In the genomic region with DNA sequence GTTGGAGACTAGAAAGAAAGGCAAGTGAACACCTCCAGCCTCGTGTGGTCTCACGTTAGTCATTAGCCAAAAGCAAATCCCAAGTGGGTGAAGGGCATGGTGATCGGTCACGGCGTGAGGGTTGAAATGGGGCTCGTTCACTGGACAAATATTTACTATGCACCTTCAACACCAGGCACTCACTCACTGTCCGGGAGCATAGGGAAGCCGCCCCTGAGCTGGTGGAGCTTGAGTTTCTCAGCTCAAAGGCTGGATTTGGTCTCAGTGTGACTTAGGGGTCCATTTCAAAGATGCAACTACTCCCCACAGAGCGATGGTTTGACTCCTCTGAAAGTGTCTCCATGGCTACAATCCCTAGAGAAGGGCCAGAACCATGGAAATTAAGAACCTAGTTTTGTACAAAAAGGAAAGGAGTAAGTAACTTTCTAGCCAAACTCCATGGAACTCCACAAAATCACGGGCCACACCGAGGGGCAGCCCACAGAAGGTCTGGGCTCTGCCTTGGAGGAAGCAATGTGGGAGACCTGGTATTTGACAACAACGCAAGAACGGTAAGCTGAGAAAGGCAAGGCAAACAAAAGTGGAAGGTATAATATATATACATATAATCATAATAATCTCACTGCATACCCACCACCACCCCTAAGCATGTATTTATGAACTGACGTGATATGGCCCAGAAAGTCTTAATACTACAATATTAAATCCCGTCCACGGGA, we compare ENCODE assay signal across 8 mouse cellular contexts.
DNase-seq lines count a peak whose midpoint lies in the region; ATAC-seq lines count a peak whose summit lies in the region.

No protein-coding gene starts in this region.

- no peaks in the 10 kb centered on the region for H3K9me3 ChIP-seq in intestine, embryonic 14.5 days (ENCODE audit: control insufficient read depth, low read length)
- no peaks in the 10 kb centered on the region for H3K9me3 ChIP-seq in liver, embryonic 11.5 days (ENCODE audit: control insufficient read depth, low read length)
- H3K9me3 ChIP-seq in neural tube, embryonic 15.5 days (replicated peaks) = no peaks in the 10 kb centered on the region

- H3K4me2 ChIP-seq in intestine, embryonic 14.5 days (ENCODE audit: low read length) = peak overlapping the region; percentile 59
- H3K4me2 ChIP-seq in liver, embryonic 11.5 days = peak overlapping the region; percentile 63
- peak overlapping the region; percentile 61 for H3K4me2 ChIP-seq in neural tube, embryonic 15.5 days

- H3K36me3 ChIP-seq in intestine, embryonic 14.5 days (ENCODE audit: control insufficient read depth, insufficient read depth, low read length) = no peaks in the 10 kb centered on the region
- H3K36me3 ChIP-seq in liver, embryonic 11.5 days (ENCODE audit: control insufficient read depth, insufficient read depth, low read length) = no peaks in the 10 kb centered on the region
- no peaks in the 10 kb centered on the region for H3K36me3 ChIP-seq in neural tube, embryonic 15.5 days

- no peaks in the 10 kb centered on the region; the same call in 1 of the 2 replicates for H3K4me1 ChIP-seq in intestine, embryonic 14.5 days (replicated peaks; ENCODE audit: control insufficient read depth, insufficient read depth, low read length)
- H3K4me1 ChIP-seq in liver, embryonic 11.5 days (replicated peaks; ENCODE audit: control insufficient read depth, insufficient read depth, low read length) = no peaks in the 10 kb centered on the region
- peaks cover 22% of the 10 kb centered on the region for H3K4me1 ChIP-seq in neural tube, embryonic 15.5 days

- ATAC-seq in intestine, embryonic 14.5 days (replicated peaks; ENCODE audit: low FRiP score, low TSS enrichment, low read depth) = peak; percentile 77
- ATAC-seq in liver, embryonic 11.5 days (replicated peaks; ENCODE audit: low FRiP score) = 0 out of 2 replicates have a peak, but pooled peaks have one; percentile 29
- ATAC-seq in neural tube, embryonic 15.5 days (ENCODE audit: low FRiP score) = peak; percentile 45; the same call in 1 of the 2 replicates
- ATAC-seq in activated CD4-positive, CD25-positive, alpha-beta regulatory T cell, adult 4 months = no peak

- peak overlapping the region; percentile 32; the same call in 1 of the 2 replicates for H3K4me3 ChIP-seq in intestine, embryonic 14.5 days (ENCODE audit: low read depth, low read length)
- H3K4me3 ChIP-seq in liver, embryonic 11.5 days (ENCODE audit: low read depth, low read length) = no peak overlapping the region
- H3K4me3 ChIP-seq in neural tube, embryonic 15.5 days (replicated peaks) = peak overlapping the region; percentile 10; the same call in 1 of the 2 replicates

- peak; percentile 12 to 19 for DNase-seq in cerebellum, adult 18-20 months
- DNase-seq in cerebellum, postnatal 4 days (ENCODE audit: low spot score in 2 of 2) = no peak
- peak; percentile 31 for DNase-seq in embryo, embryonic 9.5 days (ENCODE audit: extremely low spot score)
- peak; percentile 67 for DNase-seq in intestine, embryonic 14.5 days (ENCODE audit: low spot score)
- no peak for DNase-seq in liver, embryonic 11.5 days (ENCODE audit: low spot score)
- no peak for DNase-seq in layer of hippocampus, adult 8-10 months (ENCODE audit: low spot score in 2 of 2)

- H3K27me3 ChIP-seq in intestine, embryonic 14.5 days (replicated peaks; ENCODE audit: control insufficient read depth, insufficient read depth, low read length) = no peaks in the 10 kb centered on the region
- H3K27me3 ChIP-seq in liver, embryonic 11.5 days (replicated peaks; ENCODE audit: control insufficient read depth, insufficient read depth, low read length) = peaks cover 8% of the 10 kb centered on the region
- H3K27me3 ChIP-seq in neural tube, embryonic 15.5 days (replicated peaks) = no peaks in the 10 kb centered on the region

- peak overlapping the region; percentile 29; the same call in 1 of the 2 replicates for H3K27ac ChIP-seq in intestine, embryonic 14.5 days (ENCODE audit: low read depth)
- no peak overlapping the region for H3K27ac ChIP-seq in liver, embryonic 11.5 days (ENCODE audit: low read depth, low read length)
- peak overlapping the region; percentile 82 for H3K27ac ChIP-seq in neural tube, embryonic 15.5 days (replicated peaks)

- peak overlapping the region; percentile 36; the same call in 1 of the 2 replicates for H3K9ac ChIP-seq in intestine, embryonic 14.5 days (ENCODE audit: low read length)
- H3K9ac ChIP-seq in liver, embryonic 11.5 days (ENCODE audit: low read depth, low read length) = no peak overlapping the region
- no peak overlapping the region for H3K9ac ChIP-seq in neural tube, embryonic 15.5 days (replicated peaks)

- 15% methylated on average over 16 of the region's 16 CpGs for WGBS in intestine, embryonic 14.5 days
- 24% methylated on average over 16 of the region's 16 CpGs for WGBS in liver, embryonic 11.5 days
- WGBS in neural tube, embryonic 15.5 days = 17% methylated on average over 16 of the region's 16 CpGs

Comparison
In these comparisons a context has a peak if more than half of its experiments do, and no peak if none do; other contexts are left out.
1. DNase-seq: peak in cerebellum, adult 18-20 months (2 of 2), embryo, embryonic 9.5 days (single experiment) and intestine, embryonic 14.5 days (single experiment); none in cerebellum, postnatal 4 days (0 of 2), liver, embryonic 11.5 days (single experiment) and layer of hippocampus, adult 8-10 months (0 of 2).
2. Peak in every context shown above with its lines, with median percentiles within 50 percentile points of each other: H3K4me2 ChIP-seq.